Mouse (Mus musculus) activated CD4-positive, CD25-positive, alpha-beta regulatory T cell, adult 9 weeks (primary cell): Measurements from ENCODE around the gene Itprid1. TPM values are rescaled to one million over a fixed set of nuclear protein-coding genes. Genes with fewer than 3 reads are reported as not detected.

Source experiments
- polyA plus RNA-seq: library from polyadenylated mRNA; unstranded; fragments of 100-300 nt; shearing (Covaris generic); gene quantifications from one replicate; pipeline ENCODE4 v1.2.1, GENCODE M21; 2017

Itprid1 gene
- polyA plus RNA-seq: not detected

GRCm38 (mm10) chr6:55836650-55837320 is at the start of gene Itprid1:
Gene Itprid1, plus strand, starts transcription at chr6:55836895.

GRCm38 (mm10) chr6:56017291-56017994 is 180.7 kb downstream of the Itprid1 start, which contains the start of gene Ppp1r17:
Gene Ppp1r17, plus strand, starts transcription at chr6:56017497.

Other genes starting within 250 kb of the Itprid1 start
- not detected for gene Neurod6, start 155.6 kb upstream of the Itprid1 start, polyA plus RNA-seq
- not detected for gene Ppp1r17, start 180.6 kb downstream of the Itprid1 start, polyA plus RNA-seq